15 mouse cellular contexts compared by ENCODE assay signal in the genomic region with DNA sequence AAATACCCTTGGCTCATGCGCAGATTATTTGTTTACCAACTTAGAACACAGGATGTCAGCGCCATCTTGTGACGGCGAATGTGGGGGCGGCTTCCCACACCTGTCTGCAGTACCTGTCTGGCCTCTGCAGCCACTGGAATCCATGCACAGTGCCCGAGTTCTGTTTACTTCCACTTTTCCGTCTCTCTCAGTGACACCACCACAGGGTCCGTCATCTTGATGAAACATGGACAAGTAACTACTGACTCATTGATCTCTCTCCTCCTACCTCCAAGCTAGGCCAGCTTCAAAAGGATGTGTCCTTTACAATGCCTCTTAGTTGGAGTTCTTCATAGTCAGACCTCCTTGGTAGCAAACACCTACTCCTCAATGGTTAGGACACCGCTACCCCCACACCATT.
"Had no signal": no experiment of that assay in that cellular context is flagged by ENCODE, and none has a peak within 500 bp of the region (broad histone marks: within the 10 kb centered on the region; RNA-seq: fewer than 3 reads in every experiment).

No protein-coding gene starts in this region.

- H3K9me3 ChIP-seq: kidney, embryonic 15.5 days; limb, embryonic 12.5 days; liver, embryonic 13.5 days; lung, embryonic 15.5 days; megakaryocyte, embryonic 14.5 days; midbrain, embryonic 15.5 days had no signal

- H3K27ac ChIP-seq: kidney, embryonic 15.5 days; left cerebral cortex, adult 2 months; limb, embryonic 12.5 days; liver, embryonic 13.5 days; lung, embryonic 15.5 days; macrophage; midbrain, embryonic 15.5 days; stomach, postnatal 0 days had no signal

- H3K9ac ChIP-seq: kidney, embryonic 15.5 days; limb, embryonic 12.5 days; liver, embryonic 13.5 days; liver, postnatal 0 days; lung, embryonic 15.5 days; midbrain, embryonic 15.5 days had no signal

- H3K36me3 ChIP-seq: kidney, embryonic 15.5 days; limb, embryonic 12.5 days; liver, embryonic 13.5 days; lung, embryonic 15.5 days; midbrain, embryonic 15.5 days had no signal

- H3K4me1 ChIP-seq: kidney, embryonic 15.5 days; liver, embryonic 13.5 days; lung, embryonic 15.5 days; megakaryocyte, embryonic 14.5 days; midbrain, embryonic 15.5 days had no signal

- H3K4me3 ChIP-seq: kidney, embryonic 15.5 days; left cerebral cortex, adult 2 months; limb, embryonic 12.5 days; liver, embryonic 13.5 days; lung, embryonic 15.5 days; megakaryocyte, embryonic 14.5 days; midbrain, embryonic 15.5 days had no signal

- H3K4me2 ChIP-seq: kidney, embryonic 15.5 days; limb, embryonic 12.5 days; liver, embryonic 13.5 days; lung, embryonic 15.5 days; midbrain, embryonic 11.5 days; midbrain, embryonic 15.5 days had no signal

- DNase-seq: liver; liver, embryonic 13.5 days; liver, postnatal 0 days; lung, postnatal 14 days; right cerebral cortex, adult 18-20 months; thymus, postnatal 4 days had no signal

- H3K27me3 ChIP-seq: kidney, embryonic 15.5 days; limb, embryonic 12.5 days; lung, embryonic 15.5 days; midbrain, embryonic 15.5 days had no signal
